Mouse (Mus musculus): ENCODE data around the gene C3. TPM values are rescaled to one million over a fixed set of nuclear protein-coding genes. Genes with fewer than 3 reads are reported as not detected.

Gene C3
- polyA plus RNA-seq, 1 experiment from 2014 or later = 0.12 TPM

DNA sequence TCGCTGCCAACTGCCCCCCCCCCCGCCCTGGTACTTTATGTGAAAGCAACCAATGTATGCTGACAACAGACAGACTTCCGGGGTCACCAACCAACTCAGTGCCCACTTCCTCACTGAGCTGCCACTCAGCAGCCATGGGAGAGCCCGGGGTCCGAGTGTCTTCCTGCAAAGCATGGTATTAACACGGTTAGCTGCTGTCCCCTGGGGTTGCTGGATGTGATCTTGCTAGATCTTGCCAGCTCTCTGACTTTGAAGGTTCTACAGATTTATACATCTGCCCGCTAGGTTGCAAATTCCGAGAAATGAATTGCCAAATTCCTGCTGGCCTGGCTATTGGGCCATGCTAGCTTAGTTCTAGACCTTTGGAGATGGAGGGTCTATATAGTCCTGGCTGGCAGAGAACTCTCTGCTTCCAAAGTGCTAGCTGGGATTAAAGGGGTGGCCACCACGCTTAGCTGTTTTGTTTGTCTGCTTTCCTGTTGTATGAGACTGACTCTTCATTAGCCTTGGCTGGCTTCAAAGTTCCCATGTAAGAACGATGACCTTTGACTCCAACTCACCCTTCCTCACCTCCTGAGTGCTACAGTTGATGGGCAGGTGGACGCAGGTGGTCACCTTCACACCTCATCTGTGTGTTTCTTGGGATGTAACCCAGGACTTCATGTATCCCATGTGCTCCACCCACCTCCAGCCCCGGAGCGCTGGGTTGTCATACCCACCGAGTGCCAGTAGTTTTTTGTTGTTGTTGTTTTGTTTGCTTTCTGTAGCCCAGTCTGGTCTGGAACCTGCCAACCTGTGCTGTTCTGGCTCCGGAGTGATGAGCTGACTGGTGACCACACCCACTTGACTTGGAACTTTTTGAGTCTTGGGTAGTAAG, 2.2 kb upstream of the C3 start:
- Histone ChIP-seq H3K36me3 (peaks cover 9% of the 10 kb centered on the region), H3K4me1 (replicated peaks) (no peaks in the 10 kb centered on the region; the same call in 1 of the 2 replicates), H3K9me3 (no peaks in the 10 kb centered on the region), H3K27ac (no peak overlapping the region), H3K4me3 (no peak overlapping the region), H3K27me3 (ENCODE audit: insufficient read depth, poor library complexity, severe bottlenecking) (no peaks in the 10 kb centered on the region)
- WGBS = 80% methylated on average over 15 of the region's 15 CpGs
- no peak for DNase-seq (ENCODE audit: low spot score)

DNA sequence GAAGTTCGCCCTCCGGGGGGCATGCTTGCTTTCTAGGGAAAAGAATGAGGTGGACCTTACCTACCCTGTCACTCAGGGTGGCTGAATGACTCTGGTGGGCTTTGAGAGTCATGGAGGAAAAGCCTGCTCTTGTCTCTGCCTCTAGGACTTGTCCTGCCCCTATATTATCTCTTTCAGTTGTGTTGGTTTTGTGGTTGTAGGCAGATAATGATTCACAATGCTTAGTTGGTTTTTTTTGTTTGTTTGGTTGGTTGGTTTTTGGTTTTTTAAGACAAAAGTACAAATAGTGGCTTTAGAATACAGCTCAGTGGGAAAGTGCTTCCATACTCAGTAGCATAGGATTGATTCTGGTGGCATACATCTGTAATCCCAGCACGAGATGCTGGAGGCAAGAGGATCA, 937 bp upstream of the C3 start:
- WGBS = 84% methylated on average over 3 of the region's 3 CpGs
- H3K27ac ChIP-seq = no peak overlapping the region

DNA sequence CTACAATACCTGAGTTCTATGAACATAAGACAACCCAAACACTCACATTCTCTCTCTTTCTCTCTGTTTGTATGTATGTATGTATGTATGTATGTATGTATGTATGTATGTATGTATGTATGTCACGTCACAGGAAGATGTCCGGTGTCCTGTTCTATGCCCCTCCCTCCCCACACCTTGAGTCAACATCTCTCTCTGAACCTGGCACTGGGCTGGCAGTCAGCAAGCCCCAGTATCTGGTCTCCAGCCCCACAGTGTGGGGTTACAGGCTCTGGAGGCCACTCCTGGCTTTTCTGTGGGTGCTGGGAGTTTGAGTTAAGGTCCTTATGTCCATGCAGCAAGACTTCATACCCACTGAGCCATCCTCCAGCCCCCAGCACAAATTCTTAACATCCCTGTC, 468 bp downstream of the C3 start:
- 95% methylated on average over 2 of the region's 2 CpGs for WGBS
- DNase-seq (ENCODE audit: low spot score) = no peak
- H3K27ac ChIP-seq = no peak overlapping the region
- H3K27me3 ChIP-seq (ENCODE audit: insufficient read depth, poor library complexity, severe bottlenecking) = peaks cover 8% of the 10 kb centered on the region; the same call in 1 of the 2 replicates
- H3K4me3 ChIP-seq = no peak overlapping the region
- H3K36me3 ChIP-seq = no peaks in the 10 kb centered on the region
- no peaks in the 10 kb centered on the region for H3K9me3 ChIP-seq
- H3K4me1 ChIP-seq (replicated peaks) = peaks cover 5% of the 10 kb centered on the region; the same call in 1 of the 2 replicates

More for the DNA sequence above, 937 bp upstream of the C3 start:
- no peaks in the 10 kb centered on the region for H3K36me3 ChIP-seq
- H3K4me3 ChIP-seq = no peak overlapping the region
- peaks cover 5% of the 10 kb centered on the region; the same call in 1 of the 2 replicates for H3K4me1 ChIP-seq (replicated peaks)
- peaks cover 8% of the 10 kb centered on the region; the same call in 1 of the 2 replicates for H3K27me3 ChIP-seq (ENCODE audit: insufficient read depth, poor library complexity, severe bottlenecking)
- no peak for DNase-seq (ENCODE audit: low spot score)
- no peaks in the 10 kb centered on the region for H3K9me3 ChIP-seq

DNA sequence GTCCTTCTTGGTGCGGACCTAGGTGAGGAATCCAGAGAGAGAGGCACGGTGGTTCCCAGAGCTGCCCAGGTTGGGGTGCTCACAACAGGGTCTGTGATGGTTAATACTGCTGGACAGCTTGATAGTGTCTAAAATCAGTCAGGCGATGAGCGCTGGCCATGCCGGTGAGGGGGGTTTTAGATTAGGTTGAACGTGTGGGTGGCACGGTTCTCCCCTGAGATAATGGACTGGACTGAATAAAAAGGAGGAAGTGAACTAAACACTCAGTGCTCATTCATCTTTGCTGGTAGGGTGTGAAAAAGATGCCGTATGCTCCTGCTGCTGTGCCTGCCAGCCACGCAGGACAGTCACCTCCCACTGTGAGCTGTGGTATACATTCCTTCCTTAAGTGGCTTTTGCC, 4.6 kb downstream of the C3 start:
- no peak overlapping the region for H3K4me3 ChIP-seq
- 85% methylated on average over 9 of the region's 9 CpGs for WGBS
- H3K4me1 ChIP-seq (replicated peaks) = peaks cover 9% of the 10 kb centered on the region; the same call in 1 of the 2 replicates
- DNase-seq (ENCODE audit: low spot score) = no peak
- H3K36me3 ChIP-seq = no peaks in the 10 kb centered on the region
- H3K27me3 ChIP-seq (ENCODE audit: insufficient read depth, poor library complexity, severe bottlenecking) = peaks cover 8% of the 10 kb centered on the region; the same call in 1 of the 2 replicates
- no peaks in the 10 kb centered on the region for H3K9me3 ChIP-seq
- H3K27ac ChIP-seq = no peak overlapping the region

DNA sequence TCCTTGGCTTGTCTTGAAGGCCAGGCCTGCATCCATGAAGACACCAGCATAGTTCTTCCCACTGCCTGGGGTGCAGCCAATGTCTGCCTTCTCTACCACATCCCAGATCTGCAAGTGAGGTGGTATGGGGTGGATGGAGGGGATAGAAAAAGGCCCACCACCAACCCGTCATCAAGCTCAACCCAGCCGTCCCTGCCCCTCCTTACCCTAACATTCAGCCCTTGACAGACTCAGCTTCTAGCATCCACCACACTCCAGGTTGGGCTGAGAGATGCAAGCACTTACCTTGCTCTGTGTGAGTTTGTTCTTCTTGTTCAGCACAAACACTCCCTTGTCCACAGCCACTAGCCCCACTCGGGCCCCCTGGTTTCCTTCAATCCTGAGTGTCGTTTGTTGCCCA, 6.0 kb downstream of the C3 start:
- H3K27ac ChIP-seq = no peak overlapping the region
- H3K27me3 ChIP-seq (ENCODE audit: insufficient read depth, poor library complexity, severe bottlenecking) = peaks cover 8% of the 10 kb centered on the region; the same call in 1 of the 2 replicates
- 78% methylated on average over 4 of the region's 4 CpGs for WGBS
- no peaks in the 10 kb centered on the region for H3K9me3 ChIP-seq
- no peak overlapping the region for H3K4me3 ChIP-seq
- DNase-seq (ENCODE audit: low spot score) = no peak
- H3K36me3 ChIP-seq = no peaks in the 10 kb centered on the region
- H3K4me1 ChIP-seq (replicated peaks) = peaks cover 9% of the 10 kb centered on the region; the same call in 1 of the 2 replicates

DNA sequence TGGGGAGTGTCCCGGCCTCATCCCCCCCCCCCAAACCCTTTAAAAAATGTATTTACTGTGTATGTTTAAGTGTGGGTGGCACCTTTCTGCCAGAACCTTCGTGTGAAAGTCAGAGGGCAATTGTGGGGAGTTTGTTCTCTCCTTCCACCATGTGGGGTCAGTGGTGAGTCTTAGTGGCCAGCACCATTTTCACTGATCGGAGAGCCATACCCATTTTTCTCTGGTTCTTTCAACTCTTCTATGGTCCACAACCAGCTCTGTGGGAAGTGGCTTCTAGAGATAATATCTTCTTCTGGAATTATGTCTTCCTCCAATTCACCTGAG, 8.1 kb downstream of the C3 start:
- 21% methylated on average over 3 of the region's 3 CpGs for WGBS
- Histone ChIP-seq H3K9me3 (no peaks in the 10 kb centered on the region), H3K36me3 (no peaks in the 10 kb centered on the region), H3K27ac (no peak overlapping the region), H3K4me1 (replicated peaks) (peaks cover 10% of the 10 kb centered on the region; the same call in 1 of the 2 replicates), H3K27me3 (ENCODE audit: insufficient read depth, poor library complexity, severe bottlenecking) (peaks cover 8% of the 10 kb centered on the region; the same call in 1 of the 2 replicates), H3K4me3 (no peak overlapping the region)
- DNase-seq (ENCODE audit: low spot score) = peak; percentile 17

DNA sequence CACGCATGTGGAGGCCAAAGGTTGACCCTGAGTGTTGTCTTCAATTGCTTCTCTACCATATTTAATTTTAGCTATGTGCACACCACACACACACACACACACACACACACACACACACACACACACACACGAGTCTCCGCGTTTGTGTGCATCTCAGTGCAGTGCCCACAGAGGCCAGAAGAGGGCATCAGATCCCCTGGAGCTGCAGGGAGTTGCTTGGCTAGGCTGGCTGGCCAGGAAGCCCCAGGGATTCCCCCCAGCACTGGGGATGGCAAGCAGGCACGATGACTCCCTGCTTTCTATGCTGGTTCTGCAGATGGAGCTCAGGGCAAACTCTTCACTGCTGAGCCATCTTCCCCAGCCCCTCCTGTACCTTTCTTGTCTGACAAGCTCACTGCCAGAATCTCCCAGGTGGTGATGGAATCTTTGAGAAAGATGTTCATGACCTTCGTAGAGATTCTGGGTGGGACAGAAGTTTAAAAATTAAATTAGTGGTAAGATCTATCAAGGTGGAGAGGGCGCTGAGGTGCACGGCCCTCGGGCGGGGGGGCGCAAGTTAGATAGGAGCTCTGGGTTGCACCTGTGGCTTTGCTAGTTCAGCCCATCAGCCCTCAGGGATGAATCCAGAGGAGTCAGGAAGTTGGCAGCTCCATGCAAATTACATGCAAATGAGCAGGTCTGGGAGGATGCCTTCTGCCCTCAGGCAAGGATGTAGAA, 8.6 kb downstream of the C3 start:
- Histone ChIP-seq H3K4me3 (no peak overlapping the region), H3K9me3 (no peaks in the 10 kb centered on the region), H3K36me3 (no peaks in the 10 kb centered on the region), H3K27ac (no peak overlapping the region), H3K4me1 (replicated peaks) (peaks cover 7% of the 10 kb centered on the region; the same call in 1 of the 2 replicates), H3K27me3 (ENCODE audit: insufficient read depth, poor library complexity, severe bottlenecking) (0 out of 2 replicates have a peak, but pooled peaks cover 3% of the 10 kb centered on the region)
- DNase-seq (ENCODE audit: low spot score) = peak; percentile 71
- 25% methylated on average over 11 of the region's 11 CpGs for WGBS

DNA sequence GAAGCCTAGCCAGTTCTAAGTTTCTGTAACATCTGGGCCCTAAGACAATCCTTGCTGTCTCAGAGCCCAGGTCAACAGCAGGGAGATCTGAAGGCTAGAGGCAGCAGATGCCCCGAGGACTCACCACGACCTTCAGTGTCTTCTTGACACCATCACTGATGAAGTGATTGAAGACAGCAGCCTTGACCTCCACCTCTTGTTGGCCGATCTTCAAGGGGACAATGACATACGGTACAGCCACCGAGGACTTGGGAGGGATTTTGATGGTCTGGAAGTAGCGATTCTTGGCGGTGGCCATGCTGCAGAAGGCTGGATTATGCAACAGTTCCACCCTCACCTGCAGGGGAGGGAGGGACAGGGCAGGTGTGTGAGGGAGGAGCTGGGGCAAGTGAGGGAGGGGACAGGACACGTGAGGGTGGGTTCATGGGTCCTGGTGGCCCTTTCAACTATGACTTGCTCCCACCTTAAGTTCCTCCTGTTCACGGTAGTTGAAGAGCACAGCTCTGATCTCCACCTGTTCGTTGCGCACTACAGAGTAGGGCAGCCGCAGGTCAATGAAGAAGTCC, 9.5 kb downstream of the C3 start:
- no peak for DNase-seq (ENCODE audit: low spot score)
- H3K27ac ChIP-seq = no peak overlapping the region
- no peaks in the 10 kb centered on the region for H3K27me3 ChIP-seq (ENCODE audit: insufficient read depth, poor library complexity, severe bottlenecking)
- H3K4me3 ChIP-seq = no peak overlapping the region
- no peaks in the 10 kb centered on the region for H3K36me3 ChIP-seq
- H3K9me3 ChIP-seq = no peaks in the 10 kb centered on the region
- H3K4me1 ChIP-seq (replicated peaks) = peaks cover 7% of the 10 kb centered on the region; the same call in 1 of the 2 replicates
- WGBS = 75% methylated on average over 12 of the region's 12 CpGs

DNA sequence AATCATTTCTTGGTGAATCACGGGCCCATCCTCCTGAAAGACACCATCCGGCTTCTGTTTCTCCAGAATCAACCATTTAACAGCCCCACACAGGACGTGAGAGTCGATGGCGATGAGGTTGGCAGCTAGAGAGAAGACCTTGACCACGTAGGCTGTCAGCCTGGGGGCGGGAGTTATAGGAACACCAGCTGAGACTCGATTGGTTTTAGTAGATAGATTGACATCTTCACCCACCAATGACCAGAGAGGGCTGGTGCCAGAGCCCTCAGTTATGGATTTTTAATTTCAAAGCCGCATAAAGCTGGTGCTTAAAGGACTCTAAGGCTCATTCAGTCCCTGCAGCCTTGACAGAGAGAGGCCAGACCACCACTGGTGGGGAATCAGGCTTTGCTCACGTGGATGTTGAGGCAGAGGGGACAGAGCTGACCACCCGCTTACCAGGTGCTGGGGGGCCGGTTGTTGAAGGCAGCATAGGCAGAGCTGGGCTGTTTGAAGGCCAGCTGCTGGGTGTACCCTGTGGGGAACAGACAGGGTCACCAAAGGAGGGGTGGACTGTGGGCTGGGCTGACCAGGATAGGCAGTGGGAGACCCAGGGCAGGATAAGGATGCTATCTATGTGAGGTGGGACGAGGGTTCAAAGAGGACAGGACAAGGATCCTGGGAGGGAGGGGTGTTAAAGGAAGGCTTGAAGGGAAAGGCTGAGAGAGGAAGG, 13.1 kb downstream of the C3 start:
- Histone ChIP-seq H3K27me3 (ENCODE audit: insufficient read depth, poor library complexity, severe bottlenecking) (no peaks in the 10 kb centered on the region), H3K4me3 (no peak overlapping the region), H3K4me1 (replicated peaks) (peaks cover 7% of the 10 kb centered on the region; the same call in 1 of the 2 replicates), H3K27ac (no peak overlapping the region), H3K36me3 (no peaks in the 10 kb centered on the region), H3K9me3 (no peaks in the 10 kb centered on the region)
- DNase-seq (ENCODE audit: low spot score) = peak; percentile 12
- WGBS = 47% methylated on average over 13 of the region's 13 CpGs

DNA sequence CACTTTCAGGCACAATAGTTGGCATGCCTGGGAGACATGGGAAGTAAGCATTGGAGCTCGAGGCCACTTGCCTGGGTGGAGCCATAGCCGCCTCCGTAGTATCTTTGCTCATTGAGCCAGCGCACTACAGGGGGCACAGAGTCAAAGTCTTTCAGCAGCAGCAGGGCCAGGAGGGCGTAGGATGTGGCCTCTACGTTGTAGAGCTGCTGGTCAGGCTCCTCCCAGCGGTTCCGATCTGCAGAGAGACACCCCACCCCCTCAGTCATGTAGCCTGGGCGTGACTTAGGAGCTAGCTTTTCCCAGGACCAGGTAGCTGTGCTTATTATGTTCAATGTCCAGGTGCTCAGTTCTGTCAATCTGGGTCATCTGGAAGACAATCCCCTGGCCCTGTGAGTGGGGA, 16.4 kb downstream of the C3 start:
- Histone ChIP-seq H3K9me3 (no peaks in the 10 kb centered on the region), H3K27me3 (ENCODE audit: insufficient read depth, poor library complexity, severe bottlenecking) (no peaks in the 10 kb centered on the region), H3K4me3 (no peak overlapping the region), H3K27ac (no peak overlapping the region), H3K4me1 (replicated peaks) (0 out of 2 replicates have a peak, but pooled peaks cover 3% of the 10 kb centered on the region), H3K36me3 (no peaks in the 10 kb centered on the region)
- WGBS = 58% methylated on average over 9 of the region's 9 CpGs
- DNase-seq (ENCODE audit: low spot score) = no peak

DNA sequence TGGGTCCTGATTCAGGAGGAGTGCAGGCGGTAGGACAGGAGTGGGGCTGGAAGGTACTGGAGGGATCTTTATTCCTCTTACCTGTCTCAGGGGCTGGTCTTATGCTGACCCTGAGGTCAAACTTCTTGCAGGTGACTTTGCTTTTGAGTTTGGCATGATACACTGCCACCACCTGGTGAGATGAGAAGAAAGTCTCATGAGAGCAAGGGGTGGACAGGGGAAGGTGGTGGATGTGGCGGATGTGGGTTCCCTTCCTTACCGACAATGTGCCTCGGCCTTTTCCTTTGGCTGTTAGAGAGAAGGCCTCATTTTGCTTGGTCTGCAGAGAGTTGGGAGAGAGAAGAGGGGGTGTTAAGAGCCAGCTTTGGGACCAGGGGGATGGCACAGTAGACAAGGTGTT, 18.6 kb downstream of the C3 start:
- no peak for DNase-seq (ENCODE audit: low spot score)
- no peaks in the 10 kb centered on the region for H3K9me3 ChIP-seq
- WGBS = 76% methylated on average over 4 of the region's 4 CpGs

DNA sequence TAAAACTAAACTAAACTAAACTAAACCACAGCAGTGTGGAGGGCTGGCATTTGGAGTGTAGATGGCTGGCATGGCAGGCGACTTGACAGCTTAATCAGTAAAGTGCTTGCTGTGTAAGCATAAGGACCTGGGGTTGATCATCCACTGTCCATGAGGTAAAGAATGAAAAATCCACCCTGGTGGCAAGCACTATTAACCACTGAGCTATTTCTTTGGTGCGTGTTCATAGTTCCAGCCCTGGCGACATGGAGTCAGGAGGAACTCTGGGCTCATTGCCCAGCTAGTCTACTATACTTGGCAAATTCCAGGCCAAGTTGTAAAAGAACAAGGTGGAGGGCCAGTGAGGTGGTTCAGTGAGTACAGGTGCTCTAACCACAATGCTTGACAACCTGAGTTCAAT, 20.0 kb downstream of the C3 start:
- Histone ChIP-seq H3K36me3 (no peaks in the 10 kb centered on the region), H3K27ac (no peak overlapping the region), H3K9me3 (no peaks in the 10 kb centered on the region), H3K27me3 (ENCODE audit: insufficient read depth, poor library complexity, severe bottlenecking) (no peaks in the 10 kb centered on the region), H3K4me1 (replicated peaks) (no peaks in the 10 kb centered on the region), H3K4me3 (no peak overlapping the region)
- 90% methylated on average over 3 of the region's 3 CpGs for WGBS
- DNase-seq (ENCODE audit: low spot score) = no peak

More for the DNA sequence above, 18.6 kb downstream of the C3 start:
- H3K27me3 ChIP-seq (ENCODE audit: insufficient read depth, poor library complexity, severe bottlenecking) = no peaks in the 10 kb centered on the region
- no peak overlapping the region for H3K4me3 ChIP-seq
- H3K36me3 ChIP-seq = no peaks in the 10 kb centered on the region
- no peaks in the 10 kb centered on the region for H3K4me1 ChIP-seq (replicated peaks)
- H3K27ac ChIP-seq = no peak overlapping the region

Measured in hindbrain, embryonic 10.5 days (tissue).